Mouse (Mus musculus): Measurements from ENCODE around the gene Wdr75.
A peak's percentile ranks its signal among the peaks of the same experiment; 100 is the strongest.

The Wdr75 gene

GRCm38 (mm10) chr1:45794969-45795908, at the start of gene Wdr75:
Gene Wdr75 (plus strand): TSS chr1:45795166.
- no peak for TF ChIP-seq NANOG (IDR thresholded peaks at IDR 0.05; ENCODE audit: borderline replicate concordance, low read length)
- TF ChIP-seq POU5F1 (IDR thresholded peaks at IDR 0.05; ENCODE audit: borderline replicate concordance, low read length), result no peak
- no peak for TF ChIP-seq CTCF (conservative IDR thresholded peaks at IDR 0.05; ENCODE audit: low read length)
- Histone ChIP-seq H3K36me3 (ENCODE audit: insufficient read depth, low read length) (peaks cover 27% of the 10 kb centered on the region), H3K4me3 (replicated peaks; ENCODE audit: low read length) (peak within 1 kb of the TSS; percentile 99), H3K9me3 (ENCODE audit: low read length) (no peaks in the 10 kb centered on the region), H3K4me1 (replicated peaks; ENCODE audit: low read depth, low read length) (peaks cover 19% of the 10 kb centered on the region), H3K27me3 (ENCODE audit: insufficient read depth, low read length) (no peaks in the 10 kb centered on the region)

GRCm38 (mm10) chr1:45755902-45756301, 39.1 kb upstream of the Wdr75 start:
- Histone ChIP-seq H3K4me1 (replicated peaks; ENCODE audit: low read depth, low read length) (no peaks in the 10 kb centered on the region), H3K27me3 (ENCODE audit: insufficient read depth, low read length) (no peaks in the 10 kb centered on the region), H3K36me3 (ENCODE audit: insufficient read depth, low read length) (no peaks in the 10 kb centered on the region), H3K9me3 (ENCODE audit: low read length) (peaks cover 2% of the 10 kb centered on the region; the same call in 1 of the 2 replicates), H3K4me3 (replicated peaks; ENCODE audit: low read length) (no peak overlapping the region)
- TF ChIP-seq CTCF (conservative IDR thresholded peaks at IDR 0.05; ENCODE audit: low read length) (no peak), POU5F1 (IDR thresholded peaks at IDR 0.05; ENCODE audit: borderline replicate concordance, low read length) (no peak), NANOG (IDR thresholded peaks at IDR 0.05; ENCODE audit: borderline replicate concordance, low read length) (no peak)

GRCm38 (mm10) chr1:45756707-45757106, 38.3 kb upstream of the Wdr75 start:
- TF ChIP-seq POU5F1 (IDR thresholded peaks at IDR 0.05; ENCODE audit: borderline replicate concordance, low read length) (no peak), CTCF (conservative IDR thresholded peaks at IDR 0.05; ENCODE audit: low read length) (no peak), NANOG (IDR thresholded peaks at IDR 0.05; ENCODE audit: borderline replicate concordance, low read length) (no peak)
- no peaks in the 10 kb centered on the region for H3K36me3 ChIP-seq (ENCODE audit: insufficient read depth, low read length)
- no peaks in the 10 kb centered on the region for H3K27me3 ChIP-seq (ENCODE audit: insufficient read depth, low read length)
- H3K9me3 ChIP-seq (ENCODE audit: low read length), result no peaks in the 10 kb centered on the region
- no peaks in the 10 kb centered on the region for H3K4me1 ChIP-seq (replicated peaks; ENCODE audit: low read depth, low read length)
- H3K4me3 ChIP-seq (replicated peaks; ENCODE audit: low read length), result no peak overlapping the region

GRCm38 (mm10) chr1:45758011-45758410, 37.0 kb upstream of the Wdr75 start:
- Histone ChIP-seq H3K4me1 (replicated peaks; ENCODE audit: low read depth, low read length) (no peaks in the 10 kb centered on the region), H3K9me3 (ENCODE audit: low read length) (no peaks in the 10 kb centered on the region), H3K27me3 (ENCODE audit: insufficient read depth, low read length) (no peaks in the 10 kb centered on the region), H3K4me3 (replicated peaks; ENCODE audit: low read length) (no peak overlapping the region), H3K36me3 (ENCODE audit: insufficient read depth, low read length) (no peaks in the 10 kb centered on the region)
- TF ChIP-seq CTCF (conservative IDR thresholded peaks at IDR 0.05; ENCODE audit: low read length) (no peak), NANOG (IDR thresholded peaks at IDR 0.05; ENCODE audit: borderline replicate concordance, low read length) (no peak), POU5F1 (IDR thresholded peaks at IDR 0.05; ENCODE audit: borderline replicate concordance, low read length) (no peak)

GRCm38 (mm10) chr1:45760667-45761467, 34.1 kb upstream of the Wdr75 start:
- Histone ChIP-seq H3K4me3 (replicated peaks; ENCODE audit: low read length) (no peak overlapping the region), H3K4me1 (replicated peaks; ENCODE audit: low read depth, low read length) (no peaks in the 10 kb centered on the region), H3K9me3 (ENCODE audit: low read length) (no peaks in the 10 kb centered on the region), H3K36me3 (ENCODE audit: insufficient read depth, low read length) (no peaks in the 10 kb centered on the region), H3K27me3 (ENCODE audit: insufficient read depth, low read length) (no peaks in the 10 kb centered on the region)
- TF ChIP-seq POU5F1 (IDR thresholded peaks at IDR 0.05; ENCODE audit: borderline replicate concordance, low read length), result no peak
- no peak for TF ChIP-seq CTCF (conservative IDR thresholded peaks at IDR 0.05; ENCODE audit: low read length)

- H3K4me3 ChIP-seq (replicated peaks; ENCODE audit: low read length), result no peak overlapping the region
- no peak for TF ChIP-seq NANOG (IDR thresholded peaks at IDR 0.05; ENCODE audit: borderline replicate concordance, low read length)
- no peak for TF ChIP-seq POU5F1 (IDR thresholded peaks at IDR 0.05; ENCODE audit: borderline replicate concordance, low read length)
- no peak for TF ChIP-seq CTCF (conservative IDR thresholded peaks at IDR 0.05; ENCODE audit: low read length)
- no peaks in the 10 kb centered on the region for H3K4me1 ChIP-seq (replicated peaks; ENCODE audit: low read depth, low read length)
- no peaks in the 10 kb centered on the region for H3K27me3 ChIP-seq (ENCODE audit: insufficient read depth, low read length)
- no peaks in the 10 kb centered on the region for H3K9me3 ChIP-seq (ENCODE audit: low read length)
- H3K36me3 ChIP-seq (ENCODE audit: insufficient read depth, low read length), result no peaks in the 10 kb centered on the region
Measured at GRCm38 (mm10) chr1:45761468-45761795, 33.5 kb upstream of the Wdr75 start.

- H3K36me3 ChIP-seq (ENCODE audit: insufficient read depth, low read length), result no peaks in the 10 kb centered on the region
- TF ChIP-seq CTCF (conservative IDR thresholded peaks at IDR 0.05; ENCODE audit: low read length) (no peak), POU5F1 (IDR thresholded peaks at IDR 0.05; ENCODE audit: borderline replicate concordance, low read length) (no peak), NANOG (IDR thresholded peaks at IDR 0.05; ENCODE audit: borderline replicate concordance, low read length) (no peak)
- H3K4me1 ChIP-seq (replicated peaks; ENCODE audit: low read depth, low read length), result no peaks in the 10 kb centered on the region
- no peak overlapping the region for H3K4me3 ChIP-seq (replicated peaks; ENCODE audit: low read length)
- no peaks in the 10 kb centered on the region for H3K27me3 ChIP-seq (ENCODE audit: insufficient read depth, low read length)
- H3K9me3 ChIP-seq (ENCODE audit: low read length), result peaks cover 3% of the 10 kb centered on the region; the same call in 1 of the 2 replicates
Measured at GRCm38 (mm10) chr1:45765678-45766077, 29.3 kb upstream of the Wdr75 start.

GRCm38 (mm10) chr1:45766123-45766522, 28.8 kb upstream of the Wdr75 start:
- Histone ChIP-seq H3K4me3 (replicated peaks; ENCODE audit: low read length) (no peak overlapping the region), H3K27me3 (ENCODE audit: insufficient read depth, low read length) (no peaks in the 10 kb centered on the region), H3K36me3 (ENCODE audit: insufficient read depth, low read length) (no peaks in the 10 kb centered on the region), H3K4me1 (replicated peaks; ENCODE audit: low read depth, low read length) (no peaks in the 10 kb centered on the region), H3K9me3 (ENCODE audit: low read length) (peaks cover 3% of the 10 kb centered on the region; the same call in 1 of the 2 replicates)
- no peak for TF ChIP-seq NANOG (IDR thresholded peaks at IDR 0.05; ENCODE audit: borderline replicate concordance, low read length)
- peak; percentile 57 for TF ChIP-seq CTCF (conservative IDR thresholded peaks at IDR 0.05; ENCODE audit: low read length)

Measured in E14TG2a.4 (cell line).